Mouse (Mus musculus): ENCODE measurements around the gene C1qtnf5. TPM values are rescaled to one million over a fixed set of nuclear protein-coding genes. Genes with fewer than 3 reads are reported as not detected.
A peak's percentile ranks its signal among the peaks of the same experiment; 100 is the strongest.
"Not testable (repeated sequence)": the region's sequence is repeated elsewhere in the genome, so short reads cannot be mapped to it uniquely, and the experiment has no call there.

C1qtnf5 gene
- total RNA-seq, 2 experiments from 2014 or later: 23.1 to 26.1 TPM

DNA sequence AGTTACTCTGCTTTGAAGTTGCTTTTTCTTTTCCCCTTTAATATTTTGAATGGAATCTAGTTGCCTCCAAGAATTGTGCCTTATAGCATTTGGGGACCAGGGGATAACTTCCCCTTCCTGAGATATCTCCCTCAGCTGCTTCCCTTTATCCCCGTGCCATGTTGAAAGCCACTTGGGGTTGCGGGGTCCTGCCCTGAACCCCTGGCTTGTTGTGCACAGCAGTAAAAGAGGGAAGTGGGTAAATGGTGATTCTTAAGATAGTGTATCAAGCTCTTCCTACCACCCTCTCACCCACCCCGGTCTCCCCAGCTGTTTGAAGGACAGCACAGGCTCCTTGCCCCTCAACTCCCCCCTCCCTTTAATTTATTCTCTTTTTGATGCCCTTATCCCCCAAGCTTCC, 12.3 kb upstream of the C1qtnf5 start:
- DNase-seq (ENCODE audit: low spot score in 2 of 2): no peak
- intact Hi-C loops (cut with DNase I): no loop called here

DNA sequence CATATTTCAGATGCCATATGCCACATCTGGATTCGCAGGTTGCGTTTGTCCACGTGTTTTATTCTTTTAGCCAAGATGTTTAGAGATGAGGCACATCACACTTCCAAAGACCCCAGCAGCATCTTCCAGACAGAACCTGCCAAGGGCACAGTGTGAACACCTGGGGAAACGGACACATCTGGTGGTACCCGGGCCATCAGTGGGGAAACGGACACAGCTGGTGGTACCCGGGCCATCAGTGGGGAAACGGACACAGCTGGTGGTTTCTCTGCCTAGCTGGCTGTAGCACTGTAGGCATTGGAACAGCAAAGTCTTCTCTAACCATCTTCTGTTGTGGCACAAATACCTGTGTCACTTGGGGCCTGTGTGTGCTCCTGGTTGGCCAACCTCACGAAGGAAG, 11.3 kb upstream of the C1qtnf5 start:
- DNase-seq (ENCODE audit: low spot score in 2 of 2): no peak
- intact Hi-C loops (cut with DNase I): no loop called here

DNA sequence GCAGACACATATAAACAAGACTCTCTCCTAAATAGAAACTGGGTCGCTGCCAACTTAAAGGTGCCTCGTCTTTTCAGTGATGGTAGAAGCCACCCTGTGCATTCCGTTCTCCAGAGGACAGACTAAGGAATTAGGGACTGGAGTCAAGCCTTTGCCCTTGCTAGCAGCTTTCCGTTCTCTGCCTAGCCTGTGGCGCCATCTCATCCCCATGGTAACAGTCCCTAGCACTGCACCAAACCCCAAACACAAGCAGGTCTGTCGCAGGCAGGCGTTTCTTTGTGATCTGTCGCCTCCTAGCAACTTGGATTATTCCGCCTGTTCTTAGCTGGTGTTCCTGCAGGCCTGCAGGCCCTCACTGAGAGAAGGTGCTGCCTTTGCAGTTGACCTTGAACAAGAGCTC, 10.5 kb upstream of the C1qtnf5 start:
- intact Hi-C loops (cut with DNase I): no loop called here
- DNase-seq (ENCODE audit: low spot score in 2 of 2): peak; percentile 65 to 77

DNA sequence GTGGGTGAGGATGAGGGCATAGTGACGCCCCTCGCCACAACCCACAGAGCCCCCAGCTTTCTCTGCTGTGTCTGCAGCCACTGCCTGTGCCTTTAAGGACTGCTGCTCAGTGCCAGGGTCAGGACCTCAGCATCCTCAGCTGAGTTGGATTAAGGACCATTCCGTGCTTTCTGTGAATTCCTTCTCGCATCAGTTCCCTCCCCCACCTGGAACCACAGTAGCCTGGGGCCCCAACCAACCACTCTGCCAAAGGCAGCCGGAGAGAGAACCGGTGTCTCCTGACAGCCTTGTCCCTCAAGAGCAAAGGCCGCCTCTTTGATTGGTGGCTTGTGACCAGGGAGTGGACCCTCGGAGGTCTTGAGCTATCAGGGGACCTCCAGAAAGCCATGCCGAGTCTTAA, 5.6 kb upstream of the C1qtnf5 start, which contains the start of gene Mfrp:
Mfrp (plus strand) TSS at position 240 of the 400 bp plus-strand sequence.
- intact Hi-C loops (cut with DNase I): no loop called here
- DNase-seq (ENCODE audit: low spot score in 2 of 2): no peak

DNA sequence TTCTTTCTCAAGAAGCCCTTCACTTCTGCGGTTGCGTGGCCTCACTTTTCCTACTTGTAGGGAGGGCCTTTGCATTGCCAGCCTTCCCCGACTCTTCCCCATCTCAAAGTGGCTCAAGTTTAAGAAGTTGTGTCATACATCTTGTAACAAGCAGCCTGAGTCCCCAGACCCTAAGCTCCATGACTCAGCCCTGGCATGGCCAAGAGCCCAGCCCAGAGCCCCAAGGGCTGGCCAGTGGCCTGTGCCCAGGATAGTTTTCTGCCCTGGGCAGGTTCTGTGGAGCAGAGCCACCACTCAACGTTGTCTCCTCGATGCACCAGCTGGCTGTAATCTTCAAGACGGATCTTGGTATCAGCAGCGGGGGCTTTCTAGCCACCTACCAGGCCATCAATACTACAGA, 2.2 kb upstream of the C1qtnf5 start:
- intact Hi-C loops (cut with DNase I): loop anchor here (5.0 kb wide), 1 partner anchor 118 kb away; no protein-coding TSS in a partner anchor
- no peak for DNase-seq (ENCODE audit: low spot score in 2 of 2)

DNA sequence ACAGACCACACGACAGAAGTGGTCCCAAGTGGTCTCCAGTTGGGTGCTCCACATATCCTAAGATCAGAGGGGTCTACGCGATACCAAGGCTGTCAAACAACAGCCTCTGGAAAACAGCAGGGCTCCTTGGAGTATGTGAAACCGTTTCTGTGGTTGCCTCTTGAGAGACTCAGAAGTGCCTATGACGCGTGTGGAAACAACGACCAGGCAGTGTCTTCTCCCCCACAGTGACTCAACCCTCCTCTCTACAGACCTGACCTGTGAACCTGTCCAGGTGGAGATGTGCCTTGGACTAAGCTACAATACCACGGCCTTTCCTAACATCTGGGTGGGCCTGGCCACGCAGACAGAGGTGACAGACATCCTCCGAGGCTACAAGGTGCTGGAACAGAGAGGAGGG, 1.3 kb upstream of the C1qtnf5 start:
- intact Hi-C loops (cut with DNase I): loop anchor here (5.0 kb wide), 1 partner anchor 118 kb away; no protein-coding TSS in a partner anchor
- DNase-seq (ENCODE audit: low spot score in 2 of 2): no peak

DNA sequence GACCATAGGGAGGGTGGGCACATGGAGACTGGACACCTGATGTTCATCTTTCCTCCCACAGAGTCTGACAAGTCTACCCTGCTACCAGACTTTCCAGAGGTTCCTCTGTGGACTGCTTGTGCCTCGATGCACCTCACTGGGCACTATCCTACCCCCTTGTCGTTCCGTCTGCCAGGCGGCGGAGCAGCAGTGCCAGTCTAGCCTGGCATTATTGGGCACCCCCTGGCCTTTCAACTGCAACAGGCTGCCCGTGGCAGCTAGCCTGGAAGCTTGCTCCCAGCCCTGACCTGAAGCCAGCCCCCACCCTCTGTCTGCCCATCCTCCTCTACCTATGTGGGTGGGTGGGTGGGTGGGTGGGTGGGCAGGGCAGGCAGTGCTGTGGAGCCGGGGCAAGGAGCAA, 863 bp upstream of the C1qtnf5 start:
- intact Hi-C loops (cut with DNase I): loop anchor here (5.0 kb wide), 1 partner anchor 119 kb away; no protein-coding TSS in a partner anchor

DNA sequence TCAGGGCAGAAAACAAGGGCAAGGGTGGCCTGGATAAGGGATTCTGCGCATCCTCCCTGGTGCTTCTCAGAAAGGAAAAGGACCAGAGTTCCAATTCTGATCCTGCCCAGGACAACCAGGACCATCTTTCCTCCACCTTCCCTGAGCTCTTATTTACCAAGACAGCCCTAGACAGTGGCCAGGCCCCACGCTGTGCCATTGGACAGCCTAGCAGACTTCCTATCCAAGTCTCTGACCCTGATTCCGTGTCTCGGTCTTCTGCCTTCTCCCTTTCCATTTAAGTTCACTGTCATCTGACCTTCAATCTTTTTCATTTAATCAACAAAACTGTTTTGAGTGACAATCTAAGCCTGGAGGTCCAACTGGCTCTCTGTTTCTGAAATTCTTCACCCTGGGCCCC, 449 bp upstream of the C1qtnf5 start:
- intact Hi-C loops (cut with DNase I): loop anchor here (5.0 kb wide), 1 partner anchor 119 kb away; no protein-coding TSS in a partner anchor
- no peak for DNase-seq (ENCODE audit: low spot score in 2 of 2)

More for the DNA sequence above, 863 bp upstream of the C1qtnf5 start:
- DNase-seq (ENCODE audit: low spot score in 2 of 2): no peak

DNA sequence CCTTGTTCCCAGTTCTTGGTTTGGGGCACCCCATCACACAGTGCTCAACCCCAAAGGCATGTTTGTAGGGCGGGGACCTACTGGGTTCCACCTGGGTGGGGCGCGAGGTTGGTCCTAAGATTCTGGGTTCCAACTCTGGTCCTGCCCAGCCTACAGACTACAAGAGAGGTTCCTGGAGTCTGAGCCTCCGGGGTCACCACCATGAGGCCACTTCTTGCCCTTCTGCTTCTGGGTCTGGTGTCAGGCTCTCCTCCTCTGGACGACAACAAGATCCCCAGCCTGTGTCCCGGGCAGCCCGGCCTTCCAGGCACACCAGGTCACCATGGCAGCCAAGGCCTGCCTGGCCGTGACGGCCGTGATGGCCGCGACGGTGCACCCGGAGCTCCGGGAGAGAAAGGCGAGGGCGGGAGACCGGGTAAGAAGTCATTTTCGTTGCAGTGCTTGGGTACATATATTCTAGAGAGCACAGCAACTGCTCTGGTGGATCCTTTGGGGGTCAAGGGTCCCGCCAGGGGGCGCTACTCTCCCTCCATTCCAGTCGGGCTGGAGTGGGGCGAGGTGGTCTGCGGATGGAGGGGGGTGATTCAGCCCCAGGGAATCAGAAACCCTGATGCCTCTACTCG, 623 bp downstream of the C1qtnf5 start:
- DNase-seq (ENCODE audit: low spot score in 2 of 2): no peak
- intact Hi-C loops (cut with DNase I): loop anchor here (2.0 to 5.0 kb wide), 2 partner anchors 35 to 120 kb away; no protein-coding TSS in a partner anchor

DNA sequence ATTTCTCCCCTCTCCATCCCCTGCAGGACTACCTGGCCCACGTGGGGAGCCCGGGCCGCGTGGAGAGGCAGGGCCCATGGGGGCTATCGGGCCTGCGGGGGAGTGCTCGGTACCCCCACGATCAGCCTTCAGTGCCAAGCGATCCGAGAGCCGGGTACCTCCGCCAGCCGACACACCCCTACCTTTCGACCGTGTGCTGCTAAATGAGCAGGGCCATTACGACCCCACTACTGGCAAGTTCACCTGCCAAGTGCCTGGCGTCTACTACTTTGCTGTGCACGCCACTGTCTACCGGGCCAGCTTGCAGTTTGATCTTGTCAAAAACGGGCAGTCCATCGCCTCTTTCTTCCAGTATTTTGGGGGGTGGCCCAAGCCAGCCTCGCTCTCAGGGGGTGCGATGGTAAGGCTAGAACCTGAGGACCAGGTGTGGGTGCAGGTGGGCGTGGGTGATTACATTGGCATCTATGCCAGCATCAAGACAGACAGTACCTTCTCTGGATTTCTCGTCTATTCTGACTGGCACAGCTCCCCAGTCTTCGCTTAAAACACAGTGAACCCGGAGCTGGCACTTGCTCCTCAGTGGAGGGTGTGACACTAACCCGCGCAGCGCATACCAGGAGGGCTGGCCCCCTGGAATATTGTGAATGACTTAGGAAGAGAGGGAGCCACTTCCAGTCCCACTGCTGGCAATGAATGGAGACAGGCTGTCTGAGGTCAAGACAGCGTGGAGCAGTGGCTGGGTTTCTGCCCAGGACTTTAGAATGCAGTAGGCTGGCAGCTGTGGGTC, 1.4 kb downstream of the C1qtnf5 start:
- intact Hi-C loops (cut with DNase I): loop anchor here (2.0 to 5.0 kb wide), 2 partner anchors 36 to 121 kb away; no protein-coding TSS in a partner anchor

DNA sequence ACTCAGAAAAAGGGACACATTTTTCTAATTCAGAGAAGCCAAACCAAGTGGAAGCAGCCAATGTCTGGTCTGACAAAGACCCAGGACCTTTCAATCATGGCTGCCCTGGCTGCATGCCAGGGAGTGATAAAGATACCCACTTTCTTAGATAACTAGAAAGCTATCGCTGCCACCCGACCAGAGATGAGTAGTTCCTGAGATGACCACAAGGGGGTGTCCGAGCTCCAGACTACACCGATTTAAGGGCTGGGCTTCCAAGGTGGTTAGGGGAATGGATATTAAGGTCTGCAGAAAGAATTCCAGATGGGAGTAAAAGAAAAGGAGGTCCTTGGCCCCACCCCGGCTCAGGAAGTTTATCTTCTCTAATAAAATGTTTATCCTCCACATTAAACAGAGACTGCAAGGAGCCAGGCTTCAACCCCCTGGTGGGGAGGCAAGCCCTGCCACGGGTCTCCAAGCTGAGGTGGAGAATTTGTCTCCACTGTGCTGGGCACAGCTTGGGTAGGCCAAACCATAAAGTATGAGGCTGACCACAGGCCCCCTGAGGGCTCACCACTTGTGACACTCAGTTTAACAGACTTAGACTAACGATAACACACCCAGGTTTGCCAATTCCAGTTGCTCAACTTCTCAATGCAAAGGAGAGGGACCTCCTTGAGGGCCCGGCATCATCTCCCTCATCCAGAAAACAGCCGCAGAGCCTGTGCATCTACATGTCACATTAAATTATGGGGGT, 2.5 kb downstream of the C1qtnf5 start:
- intact Hi-C loops (cut with DNase I): loop anchor here (2.0 to 5.0 kb wide), 2 partner anchors 37 to 122 kb away; no protein-coding TSS in a partner anchor
- DNase-seq (ENCODE audit: low spot score in 2 of 2): peak; percentile 72 to 74

More for the DNA sequence above, 1.4 kb downstream of the C1qtnf5 start:
- no peak for DNase-seq (ENCODE audit: low spot score in 2 of 2)

DNA sequence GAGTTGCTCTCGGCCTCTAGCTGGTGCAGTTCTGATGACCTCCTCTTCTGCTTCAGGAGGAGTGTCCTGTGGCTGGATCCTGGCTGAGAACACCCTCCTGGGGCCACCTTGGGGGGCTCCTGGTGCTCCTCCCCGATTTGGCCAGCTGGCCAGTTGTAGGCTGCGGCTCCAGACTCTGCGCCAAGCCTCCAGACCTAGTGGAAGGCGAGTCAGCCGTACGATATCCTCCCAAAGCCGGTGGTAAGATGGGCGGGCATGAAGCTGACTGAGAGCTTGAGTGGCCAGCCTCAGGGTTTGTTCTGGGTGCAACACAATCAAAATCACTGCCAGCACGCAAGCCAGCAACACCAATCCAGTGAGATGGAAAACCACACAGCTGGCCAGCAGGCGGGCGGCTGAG, 4.9 kb downstream of the C1qtnf5 start:
- DNase-seq (ENCODE audit: low spot score in 2 of 2); intact Hi-C loops (cut with DNase I): not testable (repeated sequence)

DNA sequence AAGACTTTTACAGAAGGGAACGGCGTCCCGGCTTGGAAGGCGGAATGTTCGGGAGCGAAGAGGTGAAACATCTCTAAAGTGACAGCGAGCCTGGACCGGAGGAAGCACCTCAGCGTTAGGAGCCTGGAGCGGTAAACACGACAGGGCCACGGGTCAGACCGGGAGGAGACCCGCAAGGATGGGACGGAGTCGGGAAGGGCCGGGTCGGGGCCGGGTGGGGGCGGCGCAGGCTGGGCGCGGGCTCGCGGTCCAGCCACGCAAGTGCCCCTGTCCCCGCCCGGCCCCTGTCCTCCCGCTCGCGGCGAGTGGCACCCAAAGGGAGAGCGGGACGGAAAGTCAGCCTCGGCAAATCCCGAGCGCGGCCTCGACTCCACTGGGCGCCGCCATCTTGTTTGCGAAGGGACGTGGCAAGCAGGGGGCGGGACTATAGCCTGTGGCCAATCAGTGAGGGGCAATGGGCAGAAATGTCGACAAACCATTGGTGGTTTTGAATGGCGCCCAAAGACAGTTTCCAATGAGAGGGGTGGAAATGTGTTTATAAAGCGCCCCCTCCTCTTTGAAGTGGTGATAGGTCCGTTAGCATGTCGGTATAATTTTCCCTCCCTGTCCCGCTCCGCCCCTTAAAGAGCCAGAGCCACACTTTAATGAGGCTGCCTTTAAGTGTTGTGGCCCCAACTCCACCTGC, 6.2 kb downstream of the C1qtnf5 start, which contains the start of the genes Gm49380 and Rnf26:
Gm49380 (minus strand) TSS at position 396 of the 685 bp plus-strand sequence.
Rnf26 (minus strand) TSS at position 413 of the 685 bp plus-strand sequence.
- DNase-seq (ENCODE audit: low spot score in 2 of 2): peak; percentile 96 to 99
- intact Hi-C loops (cut with DNase I): no loop called here

DNA sequence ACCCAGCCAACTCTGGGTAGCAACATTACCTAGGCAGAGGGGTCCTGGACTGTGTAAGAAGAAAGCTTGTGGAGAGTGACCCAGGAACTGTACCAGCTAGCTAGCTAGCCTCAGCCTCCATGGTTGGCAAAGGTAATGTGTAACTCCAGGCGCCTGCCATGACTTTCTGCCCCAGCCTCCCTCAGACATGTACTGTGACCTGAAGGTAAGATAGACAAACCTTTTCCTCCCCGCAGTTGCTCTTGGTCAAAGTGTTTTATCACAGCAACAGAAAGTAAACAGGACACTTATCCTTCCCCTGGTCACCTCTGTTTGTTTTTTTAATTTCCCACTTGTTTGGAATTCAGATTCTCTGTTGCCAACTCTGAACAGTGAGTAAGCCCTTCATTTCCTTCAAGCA, 7.4 kb downstream of the C1qtnf5 start:
- DNase-seq (ENCODE audit: low spot score in 2 of 2): no peak
- intact Hi-C loops (cut with DNase I): no loop called here

DNA sequence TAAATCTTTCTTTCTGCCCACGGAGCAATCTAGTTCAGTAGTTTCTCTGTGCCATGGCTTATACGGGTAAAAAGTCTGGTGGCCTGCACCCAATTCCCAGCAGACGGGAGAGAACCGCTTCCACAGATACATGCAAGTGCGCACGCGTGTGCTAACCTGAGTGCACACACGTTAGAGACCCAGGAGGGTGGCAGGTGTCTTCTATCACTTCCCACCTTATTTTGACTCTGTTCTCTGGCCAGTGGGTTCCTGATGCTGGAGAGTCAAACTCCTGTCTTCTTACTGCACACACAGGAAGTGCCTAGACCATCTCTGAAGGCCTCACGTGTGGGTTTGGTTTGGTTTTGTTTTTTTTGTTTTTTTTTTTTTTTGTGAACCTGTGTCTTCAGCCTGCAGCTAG, 8.6 kb downstream of the C1qtnf5 start:
- intact Hi-C loops (cut with DNase I): no loop called here
- DNase-seq (ENCODE audit: low spot score in 2 of 2): no peak

DNA sequence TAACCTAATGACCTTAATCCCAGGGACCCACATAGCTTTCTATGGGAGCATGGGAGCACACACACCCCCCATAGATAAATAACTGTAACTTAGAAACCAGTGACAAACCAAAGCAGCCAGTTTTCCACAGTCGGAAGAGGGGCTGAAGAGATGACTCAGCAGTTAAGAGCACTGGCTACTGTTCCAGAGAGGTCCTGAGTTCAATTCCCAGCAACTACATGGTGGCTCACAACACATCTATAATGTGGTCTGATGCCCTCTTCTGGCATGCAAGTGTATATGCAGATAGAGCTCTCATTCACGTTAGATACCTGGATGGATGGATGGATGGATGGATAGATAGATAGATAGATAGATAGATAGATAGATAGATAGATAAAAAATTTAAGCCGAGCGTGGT, 9.1 kb downstream of the C1qtnf5 start:
- DNase-seq (ENCODE audit: low spot score in 2 of 2): no peak
- intact Hi-C loops (cut with DNase I): no loop called here

DNA sequence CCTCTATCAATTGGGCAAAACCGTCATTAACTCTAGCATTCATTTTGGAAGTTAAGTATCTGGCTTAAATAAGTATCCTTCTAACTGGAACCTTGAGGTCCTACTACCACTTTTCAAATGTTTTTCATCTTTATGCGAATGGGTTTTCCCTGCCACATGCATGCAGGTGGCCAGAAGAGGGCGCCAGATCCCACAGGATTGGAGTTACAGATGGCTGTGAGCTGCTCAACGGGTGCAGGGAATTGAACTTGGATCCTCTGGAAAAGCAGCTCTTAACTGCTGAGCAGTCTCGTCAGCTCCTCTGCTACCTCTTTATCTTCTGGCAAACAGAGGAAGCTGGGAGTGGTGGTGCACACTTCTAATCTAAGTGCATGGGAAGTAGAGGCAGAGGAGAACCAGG, 12.0 kb downstream of the C1qtnf5 start:
- intact Hi-C loops (cut with DNase I): no loop called here
- no peak for DNase-seq (ENCODE audit: low spot score in 2 of 2)

DNA sequence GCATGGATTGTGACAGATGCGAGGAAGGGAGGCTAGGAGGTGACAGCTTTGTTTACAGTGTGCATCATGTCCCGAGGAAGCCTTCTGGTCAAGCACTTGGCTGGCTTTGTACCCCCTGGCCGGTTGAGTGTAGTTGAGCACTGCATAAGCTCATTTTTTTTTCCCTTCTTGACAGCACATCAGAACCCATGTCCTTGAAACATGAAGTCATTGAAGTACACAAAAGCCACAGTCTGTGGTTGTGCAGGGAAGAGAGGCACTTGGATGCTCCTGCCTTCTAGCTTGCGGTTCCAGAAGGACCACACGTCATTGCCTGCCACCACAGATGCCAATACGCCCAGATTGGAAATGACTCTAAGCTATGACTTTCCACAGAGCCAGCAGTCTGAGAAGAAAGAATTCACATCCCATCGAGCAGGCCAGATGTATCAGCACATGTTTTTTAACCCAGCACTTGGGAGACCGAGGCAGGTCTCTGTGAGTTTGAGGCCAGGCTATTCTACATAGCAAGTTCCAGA, 13.0 kb downstream of the C1qtnf5 start:
- intact Hi-C loops (cut with DNase I): loop anchor here (5.0 kb wide), 1 partner anchor 133 kb away; no protein-coding TSS in a partner anchor
- DNase-seq (ENCODE audit: low spot score in 2 of 2): peak in 1 of 2 experiments; percentile 57

DNA sequence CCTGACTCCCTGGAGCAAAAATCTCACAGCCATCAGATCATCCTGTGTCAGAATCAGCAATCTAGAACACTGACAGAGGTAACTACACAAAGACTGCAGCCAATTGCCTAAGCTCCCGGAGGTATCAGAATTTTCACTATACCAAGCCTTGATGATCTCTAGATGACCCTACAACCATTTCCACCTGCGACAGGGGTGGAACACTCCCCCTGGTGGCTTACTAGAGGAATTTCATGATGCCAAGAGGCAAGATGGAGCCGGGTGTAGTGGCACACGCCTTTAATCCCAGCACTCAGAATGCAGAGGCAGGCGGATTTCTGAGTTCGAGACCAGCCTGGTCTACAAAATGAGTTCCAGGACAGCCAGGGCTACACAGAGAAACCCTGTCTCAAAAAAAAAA, 17.3 kb downstream of the C1qtnf5 start:
- intact Hi-C loops (cut with DNase I): loop anchor here (5.0 kb wide), 1 partner anchor 137 kb away; no protein-coding TSS in a partner anchor
- no peak for DNase-seq (ENCODE audit: low spot score in 2 of 2)

Measured in left cerebral cortex, postnatal 25 days (tissue).